Mouse (Mus musculus) T-helper 17 cell (primary cell): ENCODE data around the gene Hdac5.

Experiments used
- in situ Hi-C, 2 experiments: fragments of 300-600 bp; cut with MboI, MseI; formaldehyde crosslinking; loops; 1 replicate in 1 of 2; 2 replicates in 1 of 2; pipeline ENCODE4 v1.15.1; 2025; ENCODE audit warnings: high pct_unique_total_duplicates in 2 of 2

Gene Hdac5

DNA sequence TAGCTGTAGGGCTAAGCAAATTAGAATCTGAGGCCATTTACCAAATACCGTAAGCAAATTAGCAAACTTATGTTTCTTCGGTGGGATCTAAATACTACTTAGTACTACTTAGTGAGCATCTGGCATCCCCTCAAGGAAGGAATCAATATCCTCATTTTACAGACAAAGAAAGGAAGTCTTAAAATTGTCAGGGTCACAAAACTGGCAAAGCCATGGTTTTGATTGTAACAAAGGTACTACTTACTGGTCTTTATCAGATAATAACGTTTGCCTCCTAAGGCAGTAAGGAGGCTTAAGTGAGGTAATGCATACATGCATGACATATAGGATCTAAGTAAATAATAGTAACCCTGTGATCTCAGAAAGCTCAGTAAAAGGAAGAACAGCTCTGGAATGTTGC, 44.3 kb downstream of the Hdac5 start:
- in situ Hi-C loops: no loop called here

DNA sequence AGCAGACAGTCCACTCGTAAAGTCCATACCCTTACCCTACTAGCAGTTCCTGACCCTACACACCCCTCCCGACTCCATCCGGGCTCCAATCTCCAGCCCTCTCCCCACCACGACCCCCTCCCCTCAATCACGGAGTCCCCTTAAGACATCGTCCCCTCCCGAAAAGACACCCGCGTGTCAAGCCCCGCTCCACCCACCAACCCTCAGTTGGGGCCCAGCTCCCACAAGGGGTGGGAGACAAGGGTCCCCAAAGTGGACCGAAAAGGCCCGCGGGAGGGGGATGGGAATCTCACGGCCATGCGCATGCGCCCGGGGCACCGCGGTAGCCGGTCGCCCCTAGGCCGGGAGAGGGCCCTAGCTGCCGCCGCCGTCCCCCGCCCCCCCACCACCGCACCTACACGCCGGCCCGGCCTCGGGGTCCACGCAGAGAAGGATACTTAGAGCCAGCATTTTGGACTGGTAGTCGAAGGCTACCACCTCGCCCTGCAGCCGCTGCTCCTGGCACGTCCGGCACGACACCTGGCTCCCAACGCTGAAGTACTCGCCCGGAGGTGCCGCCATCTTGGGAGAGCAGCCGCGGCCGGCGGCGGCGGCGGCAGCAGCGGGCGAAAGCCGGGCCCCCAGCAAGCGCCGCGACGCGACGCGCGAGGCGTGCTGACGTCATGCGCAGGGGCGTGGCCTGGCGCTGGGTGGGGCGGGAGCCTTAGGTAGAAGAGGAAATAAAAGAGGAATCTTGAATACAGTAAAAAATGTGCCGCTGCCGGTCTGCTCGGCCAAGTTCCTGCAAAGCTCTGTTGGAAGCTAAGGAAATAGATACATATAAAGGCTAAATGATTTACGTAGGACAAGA, 45.1 kb downstream of the Hdac5 start, which contains the start of gene Lsm12:
Lsm12 (minus strand) TSS at position 651 of the 850 bp plus-strand sequence.
- in situ Hi-C loops: no loop called here

DNA sequence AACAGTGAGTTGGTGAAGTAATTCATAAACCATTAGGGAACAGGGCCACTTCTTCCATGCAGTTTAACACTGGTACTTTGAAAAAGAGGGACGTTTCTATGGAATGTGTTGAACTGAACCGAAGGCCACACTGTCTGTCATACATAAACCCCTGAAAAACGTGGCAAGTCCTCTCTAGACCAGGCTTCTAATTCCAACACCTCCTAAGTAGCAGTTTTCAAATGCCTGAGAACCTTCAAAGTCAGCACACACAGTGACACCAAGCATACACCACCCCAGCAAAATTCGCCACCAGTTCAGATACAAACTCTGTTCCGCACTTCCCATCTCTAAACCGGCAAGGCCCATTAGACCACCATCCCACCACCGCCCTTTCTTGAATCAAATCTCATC, 45.7 kb downstream of the Hdac5 start:
- in situ Hi-C loops: no loop called here

DNA sequence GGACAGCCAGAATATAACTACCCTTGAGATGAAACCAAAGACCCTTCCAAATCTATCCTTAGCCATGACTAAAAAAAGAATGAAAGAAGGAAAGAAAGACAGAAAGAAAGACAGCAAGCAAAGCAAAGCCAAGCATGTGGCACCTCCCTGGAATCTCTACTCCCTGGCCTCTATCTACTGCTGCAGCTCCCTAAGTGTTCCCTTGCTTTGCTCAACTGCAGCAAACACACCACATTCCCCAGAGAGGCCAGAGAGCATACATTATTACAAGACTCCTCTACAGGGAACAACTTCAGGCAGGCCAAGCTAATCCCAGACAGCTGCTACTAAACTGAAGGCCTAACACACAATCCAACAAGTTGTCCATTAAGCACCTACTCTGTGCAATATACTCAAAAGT, 50.1 kb downstream of the Hdac5 start:
- in situ Hi-C loops: no loop called here

DNA sequence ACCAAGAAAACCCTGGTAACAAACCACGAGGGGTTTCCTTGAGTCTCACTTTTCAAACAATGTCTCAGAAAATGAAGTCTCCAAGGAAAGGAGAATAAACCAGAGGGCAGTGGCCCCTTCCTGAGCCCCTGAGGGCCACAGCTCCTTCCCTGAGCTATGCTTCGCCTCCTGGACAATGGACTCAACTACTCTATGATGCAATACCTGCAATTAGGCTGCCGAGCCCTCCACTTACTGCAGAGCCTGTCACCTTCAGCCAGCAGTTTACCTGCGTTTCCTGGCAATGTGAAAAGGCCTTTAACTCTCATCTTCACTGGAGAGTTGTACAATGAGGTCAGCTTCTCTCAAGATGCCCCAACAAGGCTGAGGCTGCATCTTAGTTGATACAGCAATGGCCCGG, 61.3 kb downstream of the Hdac5 start:
- in situ Hi-C loops: no loop called here

DNA sequence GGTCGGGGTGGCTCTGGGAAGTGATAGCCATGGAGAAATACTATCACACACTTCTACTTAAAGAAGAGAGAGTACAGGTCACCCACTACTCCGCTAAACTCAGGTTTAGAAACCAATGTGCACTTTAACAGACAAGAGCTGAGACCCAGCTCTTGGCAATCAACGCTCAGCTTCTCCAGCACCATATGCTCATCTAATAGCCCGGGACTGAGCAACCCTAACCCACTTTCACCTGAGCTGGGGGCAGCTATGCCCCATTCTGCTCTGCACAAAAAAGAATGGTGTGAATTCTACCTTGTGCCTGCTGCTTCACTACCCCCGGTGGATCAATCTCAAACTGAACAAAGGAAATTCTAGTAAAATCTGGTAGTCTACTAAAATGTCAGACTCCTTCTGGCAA, 62.4 kb downstream of the Hdac5 start:
- in situ Hi-C loops: no loop called here

DNA sequence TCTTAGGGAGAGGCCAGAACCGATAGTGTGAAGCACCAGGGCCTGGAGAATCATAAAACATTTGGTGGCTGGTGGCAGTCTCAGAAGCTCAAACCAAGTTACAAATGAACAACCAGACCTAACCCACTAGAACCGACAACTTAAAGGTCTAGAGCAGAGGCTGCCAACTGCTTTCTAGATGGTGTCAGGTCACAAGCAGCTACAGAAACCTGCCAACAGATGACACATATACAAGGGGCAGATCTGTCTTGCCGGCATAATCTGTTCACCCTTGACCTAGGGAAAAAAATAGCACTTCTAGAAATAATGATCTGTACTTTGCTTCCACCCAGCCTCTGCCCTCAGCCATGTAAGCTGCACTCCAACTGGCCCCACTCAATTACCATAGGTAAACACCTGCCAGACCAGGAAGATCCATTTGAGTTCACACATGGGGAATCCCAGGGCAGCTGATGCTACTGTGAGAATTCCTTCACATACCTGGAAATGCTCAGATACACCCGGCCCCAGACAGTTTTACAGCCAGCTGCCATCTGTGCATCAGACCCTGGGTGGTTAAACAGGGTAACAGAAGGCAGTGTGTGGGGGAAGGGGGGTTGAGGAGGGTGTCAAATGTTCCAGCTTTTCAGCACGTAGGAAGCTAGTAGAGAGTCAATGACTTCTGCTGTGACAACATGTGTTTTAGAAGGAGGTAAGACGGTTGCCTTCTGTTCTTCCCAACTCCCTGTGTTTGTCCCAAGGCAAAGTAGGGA, 63.8 kb downstream of the Hdac5 start:
- in situ Hi-C loops: no loop called here

DNA sequence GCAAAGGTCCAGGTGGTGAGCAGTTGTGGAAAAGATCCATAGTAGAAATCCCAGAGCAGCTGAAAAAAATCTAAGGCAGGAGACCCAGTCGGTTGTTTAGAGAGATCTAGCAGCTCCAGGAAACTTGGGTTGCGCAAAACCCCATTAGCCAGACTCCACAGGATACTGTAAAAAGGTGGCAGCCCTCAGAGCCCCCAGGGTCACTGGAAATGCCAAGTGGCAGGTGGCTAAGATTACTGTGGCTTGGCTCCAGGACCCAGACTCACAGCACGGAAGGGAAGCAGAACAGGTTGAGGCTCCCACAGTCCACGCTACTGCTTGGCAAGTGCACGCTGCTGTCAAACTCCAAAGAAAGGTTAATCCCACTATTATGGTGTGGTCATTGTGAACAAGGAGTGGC, 70.2 kb downstream of the Hdac5 start:
- in situ Hi-C loops: loop anchor here in 1 of 2 experiments (5.0 kb wide), 1 partner anchor 53 kb away; no protein-coding TSS in a partner anchor

DNA sequence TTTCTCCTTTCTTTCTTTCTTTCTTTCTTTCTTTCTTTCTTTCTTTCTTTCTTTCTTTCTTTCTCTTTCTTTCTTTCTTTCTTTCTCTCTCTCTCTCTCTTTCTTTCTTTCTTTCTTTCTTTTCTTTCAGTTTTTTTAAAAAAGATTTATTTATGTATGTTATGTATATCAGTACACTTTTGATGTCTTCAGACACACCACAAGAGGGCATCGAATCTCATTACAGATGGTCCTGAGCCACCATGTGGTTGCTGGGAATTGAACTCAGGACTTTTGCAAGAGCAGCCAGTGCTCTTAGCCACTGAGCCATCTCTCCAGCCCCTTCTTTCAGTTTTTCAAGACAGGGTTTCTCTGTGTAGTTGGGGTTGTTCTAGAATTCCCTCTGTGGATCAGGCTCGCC, 71.9 kb downstream of the Hdac5 start:
- in situ Hi-C loops: loop anchor here in 1 of 2 experiments (5.0 kb wide), 1 partner anchor 54 kb away; no protein-coding TSS in a partner anchor

DNA sequence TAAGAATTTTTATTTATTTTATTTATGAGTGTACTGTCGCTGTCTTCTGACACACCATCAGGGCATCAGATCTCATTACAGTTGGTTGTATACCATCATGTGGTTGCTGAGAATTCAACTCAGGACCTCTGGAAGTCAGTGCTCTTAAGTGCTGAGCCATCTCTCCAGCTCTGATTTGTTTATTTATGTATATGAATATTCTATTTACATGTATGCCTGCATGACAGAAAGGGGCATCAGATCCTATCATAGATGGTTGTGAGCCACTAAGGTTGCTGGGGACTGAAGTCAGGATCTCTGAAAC, 73.2 kb downstream of the Hdac5 start:
- in situ Hi-C loops: loop anchor here in 1 of 2 experiments (5.0 kb wide), 1 partner anchor 56 kb away; no protein-coding TSS in a partner anchor

DNA sequence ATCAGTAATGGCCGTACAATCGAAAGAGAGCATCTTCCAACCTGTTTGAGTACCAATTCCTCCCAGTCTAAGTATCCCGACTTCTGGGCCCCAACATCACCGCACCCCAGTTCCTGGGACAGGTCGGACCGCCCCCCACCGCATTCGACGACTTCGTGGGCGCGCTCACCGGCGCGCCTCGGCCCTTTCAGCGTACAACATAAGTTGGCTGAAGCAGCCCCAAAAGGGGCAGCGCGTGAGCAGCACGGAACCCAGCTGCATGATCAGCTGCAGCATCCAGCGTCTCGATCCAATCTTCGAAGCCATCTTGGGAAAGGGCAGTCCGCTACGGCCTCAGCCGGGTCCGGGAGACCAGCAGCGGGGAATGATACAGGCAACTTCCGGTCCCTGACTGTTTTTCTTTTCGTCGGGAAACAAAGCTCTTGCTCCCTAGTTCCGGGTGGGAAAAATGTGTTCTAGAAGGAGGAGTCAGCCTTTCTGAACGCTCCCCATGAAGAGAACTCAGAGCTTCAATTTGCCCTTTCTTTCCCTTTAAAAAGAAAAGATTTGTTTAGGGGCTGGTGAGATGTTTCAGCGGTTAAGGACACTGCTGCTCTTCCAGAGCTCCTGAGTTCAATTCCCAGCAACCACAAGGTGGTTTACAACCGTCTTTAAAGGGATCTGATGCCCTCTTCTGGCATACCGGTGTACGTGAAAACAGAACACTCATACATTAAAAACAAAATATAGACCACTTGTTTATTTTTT, 73.8 kb downstream of the Hdac5 start, which contains the start of gene Tmem101:
Tmem101 (minus strand) TSS at position 366 of the 747 bp plus-strand sequence.
- in situ Hi-C loops: loop anchor here in 1 of 2 experiments (5.0 kb wide), 1 partner anchor 56 kb away; no protein-coding TSS in a partner anchor

DNA sequence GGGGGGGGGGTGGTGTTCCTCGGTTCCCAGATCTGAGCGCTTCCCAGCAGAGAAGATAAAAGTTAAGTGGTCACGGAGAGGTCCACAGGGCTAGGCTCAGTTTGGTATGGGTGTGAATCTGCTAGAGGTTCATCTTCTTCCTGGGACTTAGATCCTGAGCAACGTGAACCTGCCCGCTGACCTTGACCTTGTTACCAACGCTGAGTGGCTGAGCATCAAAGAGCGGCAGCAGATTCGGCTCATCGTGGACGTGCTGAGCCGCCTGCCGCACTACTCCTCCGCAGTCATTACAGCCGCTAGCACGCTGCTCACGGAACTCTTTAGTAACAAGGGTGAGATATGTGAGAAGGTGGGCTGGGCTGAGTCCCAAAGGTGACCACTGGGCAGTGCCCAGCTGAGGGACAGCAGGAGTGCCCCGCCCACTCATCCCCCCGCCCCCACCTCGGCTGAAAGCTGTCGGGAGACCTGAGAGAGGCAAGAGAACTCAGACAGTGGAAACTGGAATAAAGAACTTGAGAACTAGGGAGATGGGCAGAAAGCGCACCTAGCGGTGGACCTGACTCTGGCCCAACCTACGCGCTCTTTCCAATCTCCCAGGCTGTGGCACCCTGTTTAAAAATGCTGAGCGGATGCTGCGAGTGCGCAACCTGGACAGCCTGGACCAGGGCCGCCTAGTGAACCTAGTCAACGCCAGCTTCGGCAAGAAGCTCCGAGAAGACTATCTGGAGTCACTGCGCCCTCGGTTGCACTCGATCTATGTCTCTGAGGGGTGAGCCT, 82.6 kb downstream of the Hdac5 start:
- in situ Hi-C loops: loop anchor here in 1 of 2 experiments (5.0 kb wide), 1 partner anchor 80 kb away; no protein-coding TSS in a partner anchor

DNA sequence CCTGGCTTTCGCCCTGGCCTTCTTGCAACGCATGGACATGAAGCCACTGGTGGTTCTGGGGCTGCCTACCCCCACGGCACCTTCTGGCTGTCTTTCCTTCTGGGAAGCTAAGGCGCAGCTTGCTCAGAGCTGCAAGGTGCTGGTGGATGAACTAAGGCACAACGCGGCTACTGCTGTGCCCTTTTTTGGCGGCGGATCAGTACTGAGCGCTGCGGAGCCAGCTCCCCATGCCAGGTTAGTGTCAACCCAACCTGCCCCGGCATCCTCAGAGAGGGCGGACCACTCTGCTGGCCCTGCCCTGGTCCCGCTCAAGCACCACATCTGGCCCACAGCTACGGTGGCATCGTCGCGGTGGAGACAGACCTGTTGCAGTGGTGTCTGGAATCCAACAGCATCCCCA, 83.4 kb downstream of the Hdac5 start:
- in situ Hi-C loops: loop anchor here in 1 of 2 experiments (5.0 kb wide), 1 partner anchor 79 kb away; no protein-coding TSS in a partner anchor

DNA sequence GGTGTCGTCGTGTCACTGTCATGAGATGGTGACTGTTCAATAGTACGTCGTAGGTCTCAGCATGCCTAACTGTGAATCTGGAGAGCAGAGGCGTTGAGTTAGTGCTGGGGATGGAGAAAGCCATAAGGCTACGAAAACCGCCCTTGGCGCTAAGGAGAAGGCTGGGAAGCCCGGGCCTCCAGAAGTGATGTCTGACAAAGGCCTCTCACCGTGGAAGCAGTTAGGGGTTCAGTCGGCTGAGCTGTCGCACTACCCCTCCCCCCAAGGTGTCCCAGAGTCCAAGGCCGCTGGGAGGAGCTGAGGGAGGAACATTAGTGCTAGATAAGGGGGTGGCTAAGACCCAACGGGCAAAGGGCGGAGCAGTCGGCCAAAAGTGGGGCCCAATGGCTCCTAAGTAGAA, 84.0 kb downstream of the Hdac5 start:
- in situ Hi-C loops: loop anchor here in 1 of 2 experiments (5.0 kb wide), 1 partner anchor 79 kb away; no protein-coding TSS in a partner anchor

DNA sequence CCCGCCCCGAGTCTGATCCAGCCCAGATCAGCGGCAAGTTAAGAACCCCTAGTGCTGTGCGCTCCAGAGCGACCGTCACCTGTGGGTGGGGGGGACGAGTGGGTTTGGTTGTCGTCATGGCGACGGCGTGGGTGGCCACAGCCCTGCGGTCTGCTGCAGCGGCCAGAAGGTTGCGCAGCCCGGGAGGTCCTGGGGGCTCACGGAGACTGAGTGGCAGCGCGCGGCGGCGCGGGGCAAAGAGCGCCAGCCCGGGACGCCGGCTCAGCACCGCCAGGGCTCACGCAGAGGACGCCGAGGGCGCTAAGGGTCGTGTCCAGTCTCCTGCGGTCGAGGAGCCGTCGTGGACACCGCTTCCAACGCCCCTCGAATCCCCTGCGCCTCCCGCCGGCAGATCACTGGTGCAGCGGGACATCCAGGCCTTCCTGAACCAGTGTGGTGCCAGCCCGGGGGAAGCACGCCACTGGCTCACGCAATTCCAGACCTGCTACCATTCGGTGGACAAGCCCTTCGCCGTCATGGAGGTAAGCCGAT, 84.4 kb downstream of the Hdac5 start, which contains the start of gene Nags:
Nags (plus strand) TSS at position 43 of the 531 bp plus-strand sequence.
- in situ Hi-C loops: loop anchor here in 1 of 2 experiments (5.0 kb wide), 1 partner anchor 78 kb away; no protein-coding TSS in a partner anchor

DNA sequence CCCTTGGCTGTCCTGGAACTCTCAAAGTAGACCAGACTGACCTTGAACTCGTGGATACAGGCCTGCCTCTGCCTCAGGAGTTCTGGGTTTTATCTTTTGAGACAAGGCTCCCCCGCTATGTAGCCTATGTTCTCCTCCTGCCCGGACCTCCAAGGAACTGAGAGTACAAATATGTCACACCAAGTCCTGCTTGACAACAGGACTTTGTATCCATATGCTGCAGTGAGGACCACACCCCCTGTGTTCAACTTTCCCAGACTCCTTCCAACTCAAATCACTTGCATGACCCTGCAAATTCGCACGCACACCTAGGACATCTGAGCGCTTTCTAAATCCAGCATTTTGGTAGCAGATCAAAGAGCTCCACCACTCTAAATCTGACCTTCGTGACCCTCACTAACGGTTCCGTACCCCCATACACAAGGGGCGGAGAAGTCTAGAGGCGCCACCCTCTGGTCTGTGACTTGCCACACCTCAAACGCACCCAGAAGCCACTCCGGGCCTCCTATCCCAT, 85.0 kb downstream of the Hdac5 start:
- in situ Hi-C loops: loop anchor here in 1 of 2 experiments (5.0 kb wide), 1 partner anchor 78 kb away; no protein-coding TSS in a partner anchor
